Mouse (Mus musculus): ENCODE results near the gene Ccm2. TPM values are rescaled to one million over a fixed set of nuclear protein-coding genes. Genes with fewer than 3 reads are reported as not detected.
A peak's percentile ranks its signal among the peaks of the same experiment; 100 is the strongest.

Ccm2 gene
- polyA plus RNA-seq (2014; fragmentation: Nextera tagmentation; extraction: Ambion mirVana): 94.0 and 94.2 TPM in 2 replicates

DNA sequence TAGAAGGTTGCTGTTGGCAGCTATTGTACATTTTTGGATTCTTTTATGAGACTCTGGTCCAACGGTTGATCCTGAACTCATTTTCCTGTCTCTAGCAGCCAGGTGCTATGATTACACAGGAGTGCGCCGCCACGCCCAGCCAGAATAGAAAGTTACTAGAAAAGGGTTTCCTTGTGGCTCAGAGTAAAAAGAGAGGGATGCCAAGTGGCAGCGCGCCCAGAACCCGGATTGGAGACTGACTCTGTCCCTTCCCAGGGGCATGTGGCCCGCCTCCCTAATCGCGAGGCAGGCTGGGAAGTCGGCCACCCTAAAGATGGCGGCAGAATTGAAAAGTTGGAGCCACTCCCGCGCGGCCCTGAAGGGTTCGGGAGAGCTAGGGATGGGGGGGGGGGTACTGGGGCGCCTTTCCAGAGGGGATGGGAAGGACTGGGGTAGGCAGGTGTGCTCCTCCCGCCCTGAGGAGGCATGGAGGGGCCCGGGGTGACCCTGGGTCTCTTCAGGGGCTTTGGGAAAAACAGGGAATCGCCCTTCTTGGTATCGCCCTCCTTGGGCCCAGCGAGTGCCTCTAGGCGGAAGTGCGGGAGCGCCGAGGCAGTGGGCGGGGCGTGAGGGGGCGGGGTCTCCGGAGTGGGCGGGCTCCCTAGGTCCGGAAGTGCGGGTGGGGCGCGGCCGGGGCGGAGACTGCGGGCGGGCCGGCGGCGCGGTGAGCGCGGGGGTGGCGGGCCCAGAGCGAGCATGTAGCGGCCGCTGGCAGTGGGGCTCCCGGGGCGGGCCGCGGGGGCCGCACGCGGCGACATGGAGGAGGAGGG lies at the start of gene Ccm2:
Ccm2 (plus strand) TSS at position 683 of the 809 bp plus-strand sequence.
- H3K4me1 ChIP-seq (ENCODE audit: control insufficient read depth, insufficient read depth, low read length): peaks cover 8% of the 10 kb centered on the region
- no peaks in the 10 kb centered on the region for H3K27me3 ChIP-seq (replicated peaks; ENCODE audit: control insufficient read depth, insufficient read depth, low read length)
- H3K9ac ChIP-seq (ENCODE audit: low read length): peak within 1 kb of the TSS; percentile 87
- ATAC-seq: peak; percentile 96
- H3K36me3 ChIP-seq (ENCODE audit: control insufficient read depth, insufficient read depth, low read length): no peaks in the 10 kb centered on the region
- peak within 1 kb of the TSS; percentile 95 for H3K27ac ChIP-seq (ENCODE audit: low read depth, low read length)
- peak; percentile 98 for DNase-seq (ENCODE audit: low spot score)
- WGBS: 1% methylated on average over 49 of the region's 57 CpGs
- no peaks in the 10 kb centered on the region for H3K9me3 ChIP-seq (replicated peaks; ENCODE audit: control insufficient read depth, low read length)
- H3K4me2 ChIP-seq (ENCODE audit: low read length): peak within 1 kb of the TSS; percentile 67
- H3K4me3 ChIP-seq (ENCODE audit: low read depth, low read length): peak within 1 kb of the TSS; percentile 80

DNA sequence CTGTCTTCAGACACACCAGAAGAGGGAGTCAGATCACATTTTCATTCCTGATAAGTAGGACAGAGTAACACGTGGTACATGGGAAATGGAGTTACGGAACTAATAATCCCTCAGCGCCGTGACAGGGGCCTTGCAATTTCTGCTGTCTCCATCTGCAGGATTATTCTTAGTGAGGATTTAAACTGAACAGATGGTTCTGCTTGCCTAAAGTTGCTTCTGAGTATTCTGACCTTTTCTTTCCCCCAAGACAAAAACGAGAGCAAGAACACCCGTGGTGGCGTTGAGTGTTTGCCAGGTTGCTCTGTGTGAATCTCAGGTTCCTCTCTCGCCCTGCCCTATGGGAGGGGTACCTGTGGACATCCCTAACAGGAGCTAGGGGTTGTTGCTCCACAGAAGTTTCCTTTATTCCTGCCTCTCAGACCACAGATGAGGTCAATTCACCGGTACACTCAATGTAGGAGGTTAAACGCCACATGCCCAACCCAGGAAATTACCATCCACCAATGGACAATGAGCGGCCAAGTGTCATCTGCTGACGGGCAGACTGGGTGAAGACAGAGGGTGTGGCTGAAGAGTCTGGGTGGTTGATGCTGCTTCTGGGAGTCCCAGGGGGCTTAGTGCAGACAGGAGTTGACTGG lies 49.3 kb upstream of the Ccm2 start:
- WGBS: 84% methylated on average over 12 of the region's 12 CpGs
- Histone ChIP-seq H3K4me2 (ENCODE audit: low read length) (no peak overlapping the region), H3K27ac (ENCODE audit: low read depth, low read length) (no peak overlapping the region), H3K4me3 (ENCODE audit: low read depth, low read length) (no peak overlapping the region), H3K9ac (ENCODE audit: low read length) (no peak overlapping the region), H3K4me1 (ENCODE audit: control insufficient read depth, insufficient read depth, low read length) (no peaks in the 10 kb centered on the region), H3K36me3 (ENCODE audit: control insufficient read depth, insufficient read depth, low read length) (no peaks in the 10 kb centered on the region), H3K9me3 (replicated peaks; ENCODE audit: control insufficient read depth, low read length) (no peaks in the 10 kb centered on the region), H3K27me3 (replicated peaks; ENCODE audit: control insufficient read depth, insufficient read depth, low read length) (no peaks in the 10 kb centered on the region)
- ATAC-seq (no peak), DNase-seq (ENCODE audit: low spot score) (no peak)

- DNase-seq (ENCODE audit: low spot score) (no peak), ATAC-seq (no peak)
- Histone ChIP-seq H3K36me3 (ENCODE audit: control insufficient read depth, insufficient read depth, low read length) (no peaks in the 10 kb centered on the region), H3K4me2 (ENCODE audit: low read length) (no peak overlapping the region), H3K27ac (ENCODE audit: low read depth, low read length) (no peak overlapping the region), H3K4me1 (ENCODE audit: control insufficient read depth, insufficient read depth, low read length) (no peaks in the 10 kb centered on the region), H3K9me3 (replicated peaks; ENCODE audit: control insufficient read depth, low read length) (no peaks in the 10 kb centered on the region), H3K9ac (ENCODE audit: low read length) (no peak overlapping the region), H3K4me3 (ENCODE audit: low read depth, low read length) (no peak overlapping the region), H3K27me3 (replicated peaks; ENCODE audit: control insufficient read depth, insufficient read depth, low read length) (no peaks in the 10 kb centered on the region)
- 97% methylated on average over 2 of the region's 2 CpGs for WGBS
These were observed 44.2 kb upstream of the Ccm2 start for GRCm38 (mm10) chr11:6502506-6502905.

GRCm38 (mm10) chr11:6504226-6504625 lies 42.5 kb upstream of the Ccm2 start:
- no peaks in the 10 kb centered on the region for H3K36me3 ChIP-seq (ENCODE audit: control insufficient read depth, insufficient read depth, low read length)
- ATAC-seq: no peak
- no peaks in the 10 kb centered on the region for H3K4me1 ChIP-seq (ENCODE audit: control insufficient read depth, insufficient read depth, low read length)
- H3K27me3 ChIP-seq (replicated peaks; ENCODE audit: control insufficient read depth, insufficient read depth, low read length): no peaks in the 10 kb centered on the region
- H3K9me3 ChIP-seq (replicated peaks; ENCODE audit: control insufficient read depth, low read length): no peaks in the 10 kb centered on the region
- no peak for DNase-seq (ENCODE audit: low spot score)
- 74% methylated on average over 3 of the region's 3 CpGs for WGBS
- no peak overlapping the region for H3K4me2 ChIP-seq (ENCODE audit: low read length)
- no peak overlapping the region for H3K4me3 ChIP-seq (ENCODE audit: low read depth, low read length)
- no peak overlapping the region for H3K9ac ChIP-seq (ENCODE audit: low read length)
- H3K27ac ChIP-seq (ENCODE audit: low read depth, low read length): no peak overlapping the region

DNA sequence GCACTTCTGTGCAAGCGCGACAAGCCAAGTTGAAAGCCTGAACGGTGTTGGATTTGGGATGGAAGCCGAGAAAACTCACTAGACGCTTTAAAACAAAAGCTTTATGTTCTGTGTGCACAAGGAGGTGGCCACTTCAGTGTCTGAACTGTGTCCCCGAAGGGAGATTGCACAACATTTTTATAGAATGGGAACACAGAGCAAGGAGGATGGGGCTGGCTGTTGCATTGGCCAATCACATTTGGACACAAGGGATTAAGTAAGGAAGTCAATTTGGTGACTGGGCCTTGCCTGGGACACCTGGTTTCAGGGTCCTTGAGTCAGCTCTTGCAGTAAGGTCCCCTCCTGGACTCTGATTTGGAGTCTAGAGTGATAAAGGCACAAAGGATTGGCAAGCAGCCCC lies 42.0 kb upstream of the Ccm2 start:
- Histone ChIP-seq H3K9ac (ENCODE audit: low read length) (no peak overlapping the region), H3K4me3 (ENCODE audit: low read depth, low read length) (no peak overlapping the region), H3K27me3 (replicated peaks; ENCODE audit: control insufficient read depth, insufficient read depth, low read length) (no peaks in the 10 kb centered on the region), H3K36me3 (ENCODE audit: control insufficient read depth, insufficient read depth, low read length) (no peaks in the 10 kb centered on the region), H3K4me2 (ENCODE audit: low read length) (no peak overlapping the region), H3K9me3 (replicated peaks; ENCODE audit: control insufficient read depth, low read length) (no peaks in the 10 kb centered on the region), H3K4me1 (ENCODE audit: control insufficient read depth, insufficient read depth, low read length) (no peaks in the 10 kb centered on the region), H3K27ac (ENCODE audit: low read depth, low read length) (no peak overlapping the region)
- DNase-seq (ENCODE audit: low spot score) (no peak), ATAC-seq (no peak)
- WGBS: 76% methylated on average over 6 of the region's 6 CpGs

DNA sequence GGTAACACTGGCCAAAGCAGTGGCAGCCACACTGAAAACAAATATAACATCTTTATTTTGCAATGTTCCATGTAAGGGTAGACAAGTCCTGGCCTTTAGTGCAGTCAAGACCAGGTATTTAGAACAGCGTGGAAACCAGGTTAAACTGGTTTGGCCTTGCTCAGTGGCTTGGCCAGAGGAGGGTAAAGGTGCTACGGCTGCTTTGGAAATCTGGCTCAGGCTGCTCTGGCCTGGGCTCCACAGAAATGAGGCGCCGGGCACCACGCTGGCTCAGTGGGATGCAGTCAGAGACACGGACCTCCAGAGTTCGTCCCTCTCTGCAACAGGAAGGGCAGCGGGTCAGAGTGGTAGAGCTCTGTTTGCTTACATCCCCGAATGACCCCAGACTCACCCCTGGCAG lies 40.2 kb upstream of the Ccm2 start:
- ATAC-seq (no peak), DNase-seq (ENCODE audit: low spot score) (no peak)
- H3K4me2 ChIP-seq (ENCODE audit: low read length): no peak overlapping the region
- H3K4me3 ChIP-seq (ENCODE audit: low read depth, low read length): no peak overlapping the region
- H3K27ac ChIP-seq (ENCODE audit: low read depth, low read length): no peak overlapping the region
- H3K27me3 ChIP-seq (replicated peaks; ENCODE audit: control insufficient read depth, insufficient read depth, low read length): no peaks in the 10 kb centered on the region
- H3K9me3 ChIP-seq (replicated peaks; ENCODE audit: control insufficient read depth, low read length): no peaks in the 10 kb centered on the region
- H3K9ac ChIP-seq (ENCODE audit: low read length): no peak overlapping the region
- 89% methylated on average over 9 of the region's 9 CpGs for WGBS
- H3K4me1 ChIP-seq (ENCODE audit: control insufficient read depth, insufficient read depth, low read length): no peaks in the 10 kb centered on the region
- no peaks in the 10 kb centered on the region for H3K36me3 ChIP-seq (ENCODE audit: control insufficient read depth, insufficient read depth, low read length)

- H3K4me1 ChIP-seq (ENCODE audit: control insufficient read depth, insufficient read depth, low read length): no peaks in the 10 kb centered on the region
- WGBS: 56% methylated on average over 1 of the region's 1 CpGs
- no peak overlapping the region for H3K4me3 ChIP-seq (ENCODE audit: low read depth, low read length)
- no peak overlapping the region for H3K4me2 ChIP-seq (ENCODE audit: low read length)
- H3K9ac ChIP-seq (ENCODE audit: low read length): no peak overlapping the region
- no peaks in the 10 kb centered on the region for H3K36me3 ChIP-seq (ENCODE audit: control insufficient read depth, insufficient read depth, low read length)
- ATAC-seq: no peak
- H3K9me3 ChIP-seq (replicated peaks; ENCODE audit: control insufficient read depth, low read length): no peaks in the 10 kb centered on the region
- H3K27me3 ChIP-seq (replicated peaks; ENCODE audit: control insufficient read depth, insufficient read depth, low read length): no peaks in the 10 kb centered on the region
- H3K27ac ChIP-seq (ENCODE audit: low read depth, low read length): no peak overlapping the region
- no peak for DNase-seq (ENCODE audit: low spot score)
These were observed 38.3 kb upstream of the Ccm2 start for GRCm38 (mm10) chr11:6508269-6508876.

DNA sequence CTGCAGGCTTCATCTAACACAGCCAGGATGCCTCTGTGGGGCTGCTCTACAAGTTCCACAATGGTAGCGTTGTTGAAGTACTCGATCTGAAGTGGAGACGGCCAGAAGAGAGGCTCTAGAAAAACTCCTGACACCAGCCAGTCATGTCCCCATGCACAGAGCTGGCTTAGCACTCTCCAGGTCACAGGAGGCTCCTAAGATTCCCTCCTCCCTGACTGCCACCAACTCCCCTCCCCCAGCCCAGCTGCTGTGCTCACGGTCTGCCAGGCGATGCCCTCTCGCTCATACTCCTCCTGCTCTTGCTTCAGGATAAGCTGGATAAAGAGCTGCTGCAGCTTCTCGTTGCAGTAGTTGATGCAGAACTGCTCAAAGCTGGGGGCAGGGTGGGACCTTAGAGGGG lies 31.9 kb upstream of the Ccm2 start:
- ATAC-seq (no peak), DNase-seq (ENCODE audit: low spot score) (no peak)

More for the DNA sequence above, 31.9 kb upstream of the Ccm2 start:
- no peak overlapping the region for H3K4me3 ChIP-seq (ENCODE audit: low read depth, low read length)
- no peaks in the 10 kb centered on the region for H3K36me3 ChIP-seq (ENCODE audit: control insufficient read depth, insufficient read depth, low read length)
- H3K4me1 ChIP-seq (ENCODE audit: control insufficient read depth, insufficient read depth, low read length): no peaks in the 10 kb centered on the region
- no peaks in the 10 kb centered on the region for H3K9me3 ChIP-seq (replicated peaks; ENCODE audit: control insufficient read depth, low read length)
- H3K4me2 ChIP-seq (ENCODE audit: low read length): no peak overlapping the region
- 46% methylated on average over 7 of the region's 7 CpGs for WGBS
- H3K9ac ChIP-seq (ENCODE audit: low read length): no peak overlapping the region
- no peak overlapping the region for H3K27ac ChIP-seq (ENCODE audit: low read depth, low read length)
- H3K27me3 ChIP-seq (replicated peaks; ENCODE audit: control insufficient read depth, insufficient read depth, low read length): no peaks in the 10 kb centered on the region

Measured in forebrain, embryonic 14.5 days (tissue).